Mouse (Mus musculus) ES-E14 (cell line): ENCODE measurements around the gene Fam228a. TPM values are rescaled to one million over a fixed set of nuclear protein-coding genes. Genes with fewer than 3 reads are reported as not detected.
"Not testable (repeated sequence)": the region's sequence is repeated elsewhere in the genome, so short reads cannot be mapped to it uniquely, and the experiment has no call there.

Source experiments
- DNase-seq: peaks from one replicate; pipeline ENCODE4 v3.0.0-alpha.2; 2013; ENCODE audit warnings: low read depth, low spot score
- H3K27ac ChIP-seq: 2 replicates; pipeline ENCODE4 v1.5.1; 2012; ENCODE audit warnings: low read depth, mild to moderate bottlenecking, low read length, moderate library complexity, mixed read lengths; ENCODE audit not compliant: poor library complexity, insufficient read depth, severe bottlenecking
- H3K36me3 ChIP-seq: 2 replicates; pipeline ENCODE4 v1.6.1; 2012; ENCODE audit warnings: mild to moderate bottlenecking, low read length, moderate library complexity, mixed read lengths; ENCODE audit not compliant: control insufficient read depth, poor library complexity, insufficient read depth, severe bottlenecking
- H3K4me1 ChIP-seq, 2 experiments: fragments of 150-350 bp in 1 of 2; sonication (generic) in 1 of 2; 2 replicates each; pipeline ENCODE4 v1.6.1; 2012; ENCODE audit warnings: low read length in 2 of 2, mild to moderate bottlenecking in 1 of 2, mixed read lengths in 1 of 2; ENCODE audit not compliant: control insufficient read depth in 2 of 2, insufficient read depth in 2 of 2, poor library complexity in 1 of 2
- H3K4me3 ChIP-seq, 2 experiments: fragments of 150-350 bp in 1 of 2; sonication (generic) in 1 of 2; 2 replicates each; pipeline ENCODE4 v1.5.1; 2012; ENCODE audit warnings: low read length in 2 of 2, low read depth in 1 of 2, mild to moderate bottlenecking in 1 of 2, mixed read lengths in 1 of 2; ENCODE audit not compliant: insufficient read depth in 1 of 2, poor library complexity in 1 of 2, severe bottlenecking in 1 of 2
- H3K9ac ChIP-seq: 2 replicates; pipeline ENCODE4 v1.6.1; 2012; ENCODE audit warnings: low read depth, mild to moderate bottlenecking, low read length, mixed read lengths; ENCODE audit not compliant: poor library complexity, insufficient read depth, severe bottlenecking
- H3K9me3 ChIP-seq: fragments of 150-350 bp; sonication (generic); 2 replicates; pipeline ENCODE4 v1.6.1; 2012; ENCODE audit warnings: low read depth, mild to moderate bottlenecking, low read length; ENCODE audit not compliant: control insufficient read depth, insufficient read depth
- CHD2 ChIP-seq: IDR thresholded peaks from 2 replicates; pipeline ENCODE4 v1.6.1; 2014; ENCODE audit warnings: mild to moderate bottlenecking, low read depth, low read length, inconsistent platforms
- HCFC1 ChIP-seq: IDR thresholded peaks from 2 replicates; pipeline ENCODE4 v1.6.1; 2012; ENCODE audit warnings: low read length, inconsistent platforms, borderline replicate concordance; ENCODE audit not compliant: insufficient read depth
- MAFK ChIP-seq: IDR thresholded peaks from 2 replicates; pipeline ENCODE4 v1.6.1; 2014; ENCODE audit warnings: mild to moderate bottlenecking, low read depth, low read length, inconsistent platforms; ENCODE audit not compliant: insufficient read depth
- ZC3H11A ChIP-seq: IDR thresholded peaks from 2 replicates; pipeline ENCODE4 v1.6.1; 2012; ENCODE audit warnings: low read depth, mild to moderate bottlenecking, inconsistent platforms, low read length, borderline replicate concordance
- ZNF384 ChIP-seq: IDR thresholded peaks from 2 replicates; pipeline ENCODE4 v1.6.1; 2012; ENCODE audit warnings: low read depth, low read length, inconsistent platforms
- in situ Hi-C, 2 experiments: fragments of 600-800 bp; cut with MboI; formaldehyde crosslinking; loops; one replicate each; pipeline ENCODE4 v1.15.1; 2025; ENCODE audit warnings: low sequenced_read_pairs in 2 of 2, inconsistent platforms in 1 of 2; ENCODE audit not compliant: unreplicated experiment in 2 of 2
- total RNA-seq: library from RNA; depleted of rRNA; stranded (reverse); fragments of 300-350 nt; gene quantifications from 2 replicates; pipeline ENCODE4 v1.2.3, GENCODE M21; 2012; rRNA removed

Fam228a gene
- total RNA-seq: 0.31 and 0.58 TPM in 2 replicates

DNA sequence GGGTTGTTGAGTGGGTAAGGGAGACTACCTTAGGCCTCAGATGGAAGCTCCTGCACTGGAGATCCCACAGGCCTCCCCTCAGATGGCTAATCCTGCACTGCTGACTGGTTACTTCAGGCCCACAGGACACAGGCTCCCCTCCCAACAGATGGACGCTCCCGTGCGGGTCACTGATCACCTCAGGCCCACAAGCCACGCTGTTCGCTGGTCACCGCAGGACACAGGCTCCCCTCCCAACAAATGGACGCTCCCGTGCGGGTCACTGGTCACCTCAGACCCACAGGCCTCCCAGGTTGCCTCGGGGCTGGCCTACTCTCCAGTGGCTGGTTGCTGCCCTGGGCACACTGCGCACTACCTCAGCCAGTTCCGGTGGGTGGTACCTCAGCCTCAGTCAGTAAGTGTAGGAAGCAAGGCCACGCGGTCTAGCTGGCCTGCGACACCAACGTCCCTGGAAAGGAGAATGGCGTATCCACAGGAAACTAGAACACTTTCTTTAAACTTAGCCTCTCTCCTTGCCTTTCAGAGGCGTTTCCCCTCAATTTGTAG lies at the start of gene Fam228a:
Fam228a (minus strand) TSS at position 400 of the 546 bp plus-strand sequence.
- Histone ChIP-seq H3K4me1 (peaks cover 0 to 3% of the 10 kb centered on the region in 2 experiments; a peak in 1 of 4 replicates), H3K4me3 (peak within 1 kb of the TSS; percentile 16 to 31; a peak in 2 of 4 replicates), H3K36me3 (no peaks in the 10 kb centered on the region), H3K9me3 (no peaks in the 10 kb centered on the region), H3K9ac (peak within 1 kb of the TSS; percentile 35; the same call in 1 of the 2 replicates), H3K27ac (no peak within 1 kb of the TSS)
- no peak for DNase-seq
- TF ChIP-seq MAFK (no peak), HCFC1 (no peak), CHD2 (no peak), ZC3H11A (no peak), ZNF384 (no peak)
- in situ Hi-C loops: no loop called here

DNA sequence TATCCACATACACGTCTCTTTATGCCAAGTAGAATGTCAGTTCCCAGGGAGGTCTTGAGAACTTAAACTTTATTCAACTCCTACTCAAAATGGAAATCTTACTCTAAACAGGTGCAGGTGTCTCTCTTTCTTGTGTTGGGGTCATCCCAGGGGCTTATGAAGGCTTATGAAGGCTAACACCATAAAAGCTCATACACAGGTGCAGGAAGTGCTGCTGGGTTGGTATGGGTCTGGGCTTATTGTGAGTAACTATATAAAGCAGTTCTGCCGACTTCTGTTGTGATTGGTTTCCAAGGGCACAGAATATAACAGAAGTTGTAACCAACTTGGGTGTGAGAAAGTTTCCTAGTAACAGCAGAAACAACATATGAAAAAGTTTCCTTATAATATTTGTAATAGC lies 46.2 kb upstream of the Fam228a start:
- no peak for DNase-seq
- 0 out of 2 replicates have a peak, but pooled peaks cover 1% of the 10 kb centered on the region for H3K9me3 ChIP-seq
- no peak for TF ChIP-seq HCFC1
- no peak for TF ChIP-seq CHD2
- TF ChIP-seq ZNF384: no peak
- no peak for TF ChIP-seq MAFK
- no peak for TF ChIP-seq ZC3H11A
- no peaks in the 10 kb centered on the region for H3K36me3 ChIP-seq
- H3K4me1 ChIP-seq: no peaks in the 10 kb centered on the region
- H3K4me3 ChIP-seq: no peak overlapping the region
- in situ Hi-C loops: no loop called here
- H3K27ac ChIP-seq: no peak overlapping the region
- no peak overlapping the region for H3K9ac ChIP-seq

- H3K36me3 ChIP-seq: no peaks in the 10 kb centered on the region
- no peaks in the 10 kb centered on the region for H3K4me1 ChIP-seq
- no peak for DNase-seq
- no peak overlapping the region for H3K9ac ChIP-seq
- in situ Hi-C loops: no loop called here
- TF ChIP-seq CHD2: no peak
- TF ChIP-seq HCFC1: no peak
- no peak for TF ChIP-seq ZC3H11A
- TF ChIP-seq MAFK: no peak
- no peak for TF ChIP-seq ZNF384
- H3K4me3 ChIP-seq: no peak overlapping the region
- H3K9me3 ChIP-seq: 0 out of 2 replicates have a peak, but pooled peaks cover 1% of the 10 kb centered on the region
- no peak overlapping the region for H3K27ac ChIP-seq
Measured at GRCm38 (mm10) chr12:4783598-4783997, 45.4 kb upstream of the Fam228a start.

GRCm38 (mm10) chr12:4781725-4782404 lies 43.6 kb upstream of the Fam228a start:
- H3K9me3 ChIP-seq, in situ Hi-C loops, H3K27ac ChIP-seq, H3K4me1 ChIP-seq, H3K9ac ChIP-seq, H3K4me3 ChIP-seq, H3K36me3 ChIP-seq, DNase-seq: not testable (repeated sequence)

GRCm38 (mm10) chr12:4781270-4781669 lies 43.0 kb upstream of the Fam228a start:
- no peaks in the 10 kb centered on the region for H3K36me3 ChIP-seq
- H3K9ac ChIP-seq: no peak overlapping the region
- H3K4me1 ChIP-seq: no peaks in the 10 kb centered on the region
- in situ Hi-C loops: no loop called here
- no peak for TF ChIP-seq ZC3H11A
- no peak for TF ChIP-seq MAFK
- no peak for TF ChIP-seq CHD2
- TF ChIP-seq HCFC1: no peak
- no peak for TF ChIP-seq ZNF384
- H3K4me3 ChIP-seq: no peak overlapping the region
- no peaks in the 10 kb centered on the region for H3K9me3 ChIP-seq
- no peak overlapping the region for H3K27ac ChIP-seq
- no peak for DNase-seq
